Comparison of ENCODE assay signal across 8 mouse cellular contexts in the genomic region with DNA sequence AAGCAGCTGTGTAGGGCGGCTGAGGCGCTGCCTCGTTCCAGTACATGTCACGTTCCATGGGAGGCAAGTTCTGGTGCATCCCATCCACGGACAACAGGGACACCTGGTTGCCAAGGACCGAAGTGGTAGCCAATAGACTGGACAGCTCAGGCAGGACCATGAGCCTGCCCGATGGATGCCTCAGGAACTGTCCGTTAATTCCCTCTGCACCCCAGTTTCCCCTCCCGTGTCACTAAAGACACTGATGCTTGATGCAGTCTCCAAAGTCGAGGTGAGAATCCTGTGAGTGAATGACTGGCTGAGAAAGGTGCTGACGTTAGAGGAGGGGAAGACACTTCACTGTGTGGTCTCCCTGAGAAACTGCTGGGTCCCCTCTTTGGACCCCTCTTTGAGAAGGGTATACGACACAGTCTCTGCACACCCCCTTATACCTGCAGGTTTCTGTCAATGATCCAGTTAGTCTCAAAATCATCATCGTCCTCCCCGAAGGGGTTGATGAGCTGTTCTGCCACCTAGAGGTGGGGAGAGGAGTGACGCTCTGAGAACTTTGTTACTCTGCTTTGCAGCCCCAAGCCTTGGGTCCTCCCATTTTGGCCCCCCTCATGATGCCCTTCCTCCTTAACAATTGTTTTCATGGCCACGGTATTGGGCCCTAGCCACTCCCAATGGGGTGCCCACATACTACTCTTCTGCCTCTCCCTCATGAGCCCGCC. TPM values are rescaled to one million over a fixed set of nuclear protein-coding genes. Genes with fewer than 3 reads are reported as not detected.
DNase-seq lines count a peak whose midpoint lies in the region; ATAC-seq and TF ChIP-seq lines count a peak whose summit lies in the region.

No protein-coding gene starts in this region.

- peaks cover 2% of the 10 kb centered on the region for H3K36me3 ChIP-seq in heart, adult 2 months (ENCODE audit: control insufficient read depth, insufficient read depth, low read length)
- H3K36me3 ChIP-seq in heart, embryonic 12.5 days, result peaks cover 20% of the 10 kb centered on the region
- H3K36me3 ChIP-seq in liver, embryonic 14.5 days (replicated peaks; ENCODE audit: control insufficient read depth, insufficient read depth, low read depth), result peaks cover 20% of the 10 kb centered on the region

- no peak for TF ChIP-seq POLR2A in heart, adult 2 months (IDR thresholded peaks at IDR 0.05; ENCODE audit: insufficient read depth, low read depth, low read length)

- 62% methylated on average over 17 of the region's 17 CpGs for WGBS in heart, adult 2 months
- WGBS in heart, embryonic 12.5 days, result 58% methylated on average over 17 of the region's 17 CpGs
- WGBS in liver, embryonic 14.5 days (ENCODE audit: insufficient replicate concordance), result 50% methylated on average over 17 of the region's 17 CpGs

- H3K4me2 ChIP-seq in heart, embryonic 12.5 days, result no peak overlapping the region
- H3K4me2 ChIP-seq in liver, embryonic 14.5 days (ENCODE audit: low read depth), result peak overlapping the region; percentile 49

- TF ChIP-seq CTCF in heart, adult 2 months (IDR thresholded peaks at IDR 0.05), result peak; percentile 83
- TF ChIP-seq CTCF in liver, embryonic 14.5 days (IDR thresholded peaks at IDR 0.05; ENCODE audit: low read depth), result peak; percentile 90

- H3K9ac ChIP-seq in heart, adult 2 months (ENCODE audit: low read depth, low read length), result no peak overlapping the region
- H3K9ac ChIP-seq in heart, embryonic 12.5 days, result no peak overlapping the region
- peak overlapping the region; percentile 9; the same call in 1 of the 2 replicates for H3K9ac ChIP-seq in liver, embryonic 14.5 days (replicated peaks)

- H3K79me2 ChIP-seq in heart, adult 2 months (replicated peaks; ENCODE audit: control insufficient read depth, insufficient read depth, low read length), result no peaks in the 10 kb centered on the region

- DNase-seq in heart, adult 2 months, result peak in 1 of 2 experiments; percentile 36
- DNase-seq in A20 (ENCODE audit: low read depth, low spot score) (peak; percentile 56), NIH3T3 (ENCODE audit: low read depth) (peak; percentile 76)
- DNase-seq in liver, embryonic 14.5 days (ENCODE audit: low read depth in 3 of 3, low spot score in 3 of 3), result no peak
- DNase-seq in urinary bladder, postnatal 14 days (ENCODE audit: low spot score), result no peak
- DNase-seq in cerebellum, adult 11-12 months, result no peak
- no peak for DNase-seq in left cerebral cortex, postnatal 14 days (ENCODE audit: low spot score in 2 of 2)

- intact Hi-C loops in heart, adult 2 months (cut with DNase I), result no loop called here
- intact Hi-C loops in left cerebral cortex, postnatal 14 days (cut with DNase I), result no loop called here

- no peak overlapping the region for H3K27ac ChIP-seq in heart, adult 2 months
- H3K27ac ChIP-seq in heart, embryonic 12.5 days (ENCODE audit: poor library complexity, severe bottlenecking), result no peak overlapping the region
- peak overlapping the region; percentile 68 for H3K27ac ChIP-seq in liver, embryonic 14.5 days

- peaks cover 5% of the 10 kb centered on the region for H3K4me1 ChIP-seq in heart, adult 2 months (ENCODE audit: control insufficient read depth, insufficient read depth, low read length)
- peaks cover 19% of the 10 kb centered on the region for H3K4me1 ChIP-seq in heart, embryonic 12.5 days (replicated peaks)
- H3K4me1 ChIP-seq in liver, embryonic 14.5 days (replicated peaks; ENCODE audit: control insufficient read depth in 2 of 2, insufficient read depth in 2 of 2, low read length in 1 of 2), result peaks cover 23 to 35% of the 10 kb centered on the region in 2 experiments

- H3K4me3 ChIP-seq in heart, adult 2 months, result no peak overlapping the region
- no peak overlapping the region for H3K4me3 ChIP-seq in heart, embryonic 12.5 days
- H3K4me3 ChIP-seq in liver, embryonic 14.5 days (ENCODE audit: insufficient read depth in 1 of 2, low read depth in 2 of 2, low read length in 2 of 2), result peak overlapping the region; percentile 10 to 20; a peak in 3 of 4 replicates

- TF ChIP-seq EP300 in heart, adult 2 months (IDR thresholded peaks at IDR 0.05; ENCODE audit: insufficient read depth, low read depth, low read length), result no peak
- TF ChIP-seq EP300 in liver, embryonic 14.5 days (IDR thresholded peaks at IDR 0.05; ENCODE audit: low read depth), result no peak

- no peaks in the 10 kb centered on the region for H3K27me3 ChIP-seq in heart, adult 2 months (ENCODE audit: control insufficient read depth, insufficient read depth, low read length)
- no peaks in the 10 kb centered on the region for H3K27me3 ChIP-seq in heart, embryonic 12.5 days (replicated peaks)
- no peaks in the 10 kb centered on the region for H3K27me3 ChIP-seq in liver, embryonic 14.5 days (ENCODE audit: control insufficient read depth, insufficient read depth, low read length)

- H3K9me3 ChIP-seq in heart, embryonic 12.5 days (replicated peaks), result no peaks in the 10 kb centered on the region
- no peaks in the 10 kb centered on the region for H3K9me3 ChIP-seq in liver, embryonic 14.5 days (ENCODE audit: control insufficient read depth, low read length)

- no peak for ATAC-seq in heart, embryonic 12.5 days (ENCODE audit: insufficient number of reproducible peaks, low FRiP score)
- ATAC-seq in liver, embryonic 14.5 days (ENCODE audit: insufficient read depth), result peak; percentile 42

RNA-seq across cellular contexts. Expression of gene Fth1, which starts 8.9 kb away (rescaled TPM):
- 1,000 to 10,000 TPM; 2,956 to 3,430 TPM for total RNA-seq in heart, adult 2 months (2021)
- 2,611 and 2,797 TPM in 2 replicates for polyA plus RNA-seq in heart, adult 2 months (2012; rRNA removed)
- 2,254 and 2,412 TPM in 2 replicates for polyA plus RNA-seq in heart, embryonic 12.5 days (2016; fragmentation: Nextera tagmentation; extraction: Ambion mirVana)
- 1,645 and 1,653 TPM in 2 replicates for polyA plus RNA-seq in liver, embryonic 14.5 days (2012; rRNA removed)
- 3,787 and 3,976 TPM in 2 replicates for polyA plus RNA-seq in liver, embryonic 14.5 days (2014; fragmentation: Nextera tagmentation; extraction: Ambion mirVana)
- total RNA-seq in left cerebral cortex, postnatal 14 days (2021), result 1,000 to 10,000 TPM; 1,766 to 1,778 TPM

RNA-seq across cellular contexts. Expression of gene Best1, which starts 12.1 kb away (rescaled TPM):
- under 1 TPM; 0.10 to 0.11 TPM for total RNA-seq in heart, adult 2 months (2021)
- 0.45 and 0.47 TPM in 2 replicates for polyA plus RNA-seq in heart, adult 2 months (2012; rRNA removed)
- polyA plus RNA-seq in heart, embryonic 12.5 days (2016; fragmentation: Nextera tagmentation; extraction: Ambion mirVana), result 0.32 and 0.34 TPM in 2 replicates
- 0.08 TPM in 1 of 2 replicates, not detected in the other for polyA plus RNA-seq in liver, embryonic 14.5 days (2012; rRNA removed)
- 0.09 and 0.10 TPM in 2 replicates for polyA plus RNA-seq in liver, embryonic 14.5 days (2014; fragmentation: Nextera tagmentation; extraction: Ambion mirVana)
- 1 to 10 TPM; 1.1 to 2.1 TPM for total RNA-seq in left cerebral cortex, postnatal 14 days (2021)

RNA-seq across cellular contexts. Expression of gene Rab3il1, which starts 12.1 kb away (rescaled TPM):
- total RNA-seq in heart, adult 2 months (2021), result 1 to 10 TPM; 5.9 to 6.5 TPM
- polyA plus RNA-seq in heart, adult 2 months (2012; rRNA removed), result 11.1 and 14.2 TPM in 2 replicates
- polyA plus RNA-seq in heart, embryonic 12.5 days (2016; fragmentation: Nextera tagmentation; extraction: Ambion mirVana), result 38.0 and 39.7 TPM in 2 replicates
- polyA plus RNA-seq in liver, embryonic 14.5 days (2012; rRNA removed), result 116 and 122 TPM in 2 replicates
- polyA plus RNA-seq in liver, embryonic 14.5 days (2014; fragmentation: Nextera tagmentation; extraction: Ambion mirVana), result 240 and 255 TPM in 2 replicates
- total RNA-seq in left cerebral cortex, postnatal 14 days (2021), result 10 to 100 TPM in 1 of 2 experiments, 1 to 10 TPM in 1; 8.9 to 10.4 TPM

RNA-seq across cellular contexts. Expression of gene Fads3, which starts 52.0 kb away (rescaled TPM):
- total RNA-seq in heart, adult 2 months (2021), result 10 to 100 TPM; 29.7 to 33.7 TPM
- polyA plus RNA-seq in heart, adult 2 months (2012; rRNA removed), result 104 and 135 TPM in 2 replicates
- polyA plus RNA-seq in heart, embryonic 12.5 days (2016; fragmentation: Nextera tagmentation; extraction: Ambion mirVana), result 40.7 and 45.2 TPM in 2 replicates
- polyA plus RNA-seq in liver, embryonic 14.5 days (2012; rRNA removed), result 8.2 and 8.3 TPM in 2 replicates
- 4.4 and 5.1 TPM in 2 replicates for polyA plus RNA-seq in liver, embryonic 14.5 days (2014; fragmentation: Nextera tagmentation; extraction: Ambion mirVana)
- total RNA-seq in left cerebral cortex, postnatal 14 days (2021), result 10 to 100 TPM; 35.0 to 36.6 TPM

Comparison
In these comparisons a context has a peak if more than half of its experiments do, and no peak if none do; other contexts are left out.
1. DNase-seq: peak in A20 (single experiment) and NIH3T3 (single experiment); none in liver, embryonic 14.5 days (0 of 3), urinary bladder, postnatal 14 days (single experiment), cerebellum, adult 11-12 months (single experiment) and left cerebral cortex, postnatal 14 days (0 of 2).
2. H3K4me3 ChIP-seq: peak in liver, embryonic 14.5 days (2 of 2); none in heart, adult 2 months (single experiment) and heart, embryonic 12.5 days (single experiment).